Mouse (Mus musculus) CH12.LX (cell line): ENCODE results near the gene Apmap. TPM values are rescaled to one million over a fixed set of nuclear protein-coding genes. Genes with fewer than 3 reads are reported as not detected.

Experiments used
- DNase-seq: peaks from one replicate; pipeline ENCODE4 v3.0.0-alpha.2; 2013; ENCODE audit errors: extremely low read depth
- H3K27ac ChIP-seq: 2 replicates; pipeline ENCODE4 v1.5.1; 2012; ENCODE audit warnings: low read depth, mild to moderate bottlenecking, control low read depth, moderate library complexity; ENCODE audit not compliant: insufficient read depth
- H3K27me3 ChIP-seq: replicated peaks from 2 replicates; pipeline ENCODE3; 2012; ENCODE audit warnings: inconsistent platforms
- H3K36me3 ChIP-seq, 2 experiments: replicated peaks in 1 of 2; 2 replicates each; pipeline versions ENCODE3 to v1.6.1; 2012; ENCODE audit warnings: inconsistent platforms in 1 of 2, low read length in 1 of 2, mild to moderate bottlenecking in 1 of 2, mixed read lengths in 1 of 2, moderate library complexity in 1 of 2; ENCODE audit not compliant: control insufficient read depth in 1 of 2, insufficient read depth in 1 of 2
- H3K4me1 ChIP-seq, 2 experiments: 2 replicates each; pipeline ENCODE4 v1.6.1; 2012; ENCODE audit warnings: inconsistent platforms in 1 of 2, moderate library complexity in 1 of 2; ENCODE audit not compliant: insufficient read depth in 2 of 2, control insufficient read depth in 1 of 2
- H3K4me2 ChIP-seq: 2 replicates; pipeline ENCODE4 v1.6.1; 2012; ENCODE audit warnings: low read depth, mild to moderate bottlenecking, control low read depth; ENCODE audit not compliant: poor library complexity, insufficient read depth, severe bottlenecking
- H3K4me3 ChIP-seq, 3 experiments: fragments of 150-350 bp in 1 of 3; sonication (generic) in 1 of 3; replicated peaks in 1 of 3; 2 replicates each; pipeline versions ENCODE3 to v1.5.1; 2011 to 2012; ENCODE audit warnings: low read depth in 2 of 3, low read length in 2 of 3, mild to moderate bottlenecking in 2 of 3, moderate library complexity in 2 of 3, control low read depth in 1 of 3, improper control_type of control experiment in 1 of 3, inconsistent platforms in 1 of 3, mixed read lengths in 1 of 3; ENCODE audit not compliant: poor library complexity in 1 of 3
- H3K79me2 ChIP-seq: replicated peaks from 2 replicates; pipeline ENCODE4 v1.6.1; 2012; ENCODE audit warnings: mild to moderate bottlenecking, moderate library complexity; ENCODE audit not compliant: control insufficient read depth, poor library complexity, insufficient read depth, severe bottlenecking; ENCODE audit errors: extremely low read depth
- H3K9ac ChIP-seq: 2 replicates; pipeline ENCODE4 v1.6.1; 2012; ENCODE audit warnings: low read depth, mild to moderate bottlenecking, control low read depth, moderate library complexity; ENCODE audit not compliant: insufficient read depth
- H3K9me3 ChIP-seq: replicated peaks from 2 replicates; pipeline ENCODE3; 2012; ENCODE audit warnings: low read length, inconsistent platforms, mixed read lengths
- BHLHE40 ChIP-seq: IDR thresholded peaks from 2 replicates; pipeline ENCODE4 v1.6.1; 2011; ENCODE audit warnings: mild to moderate bottlenecking, low read depth, low read length, improper control_type of control experiment
- CHD2 ChIP-seq: IDR thresholded peaks from 2 replicates; pipeline ENCODE4 v1.6.1; 2011; ENCODE audit warnings: low read length, improper control_type of control experiment
- CTCF ChIP-seq, 2 experiments: IDR thresholded peaks in 1 of 2; conservative IDR thresholded peaks in 1 of 2; 2 replicates each; pipeline ENCODE4 v1.5.1; 2011 to 2012; ENCODE audit warnings: low read depth in 2 of 2, low read length in 2 of 2, improper control_type of control experiment in 1 of 2, inconsistent platforms in 1 of 2, mild to moderate bottlenecking in 1 of 2, moderate library complexity in 1 of 2
- E2F4 ChIP-seq: IDR thresholded peaks from 2 replicates; pipeline ENCODE4 v1.6.1; 2011; ENCODE audit warnings: low read depth, low read length, improper control_type of control experiment; ENCODE audit not compliant: insufficient replicate concordance
- ELF1 ChIP-seq: IDR thresholded peaks from 2 replicates; pipeline ENCODE4 v1.6.1; 2014; ENCODE audit warnings: low read depth, mild to moderate bottlenecking, inconsistent platforms, low read length, improper control_type of control experiment
- EP300 ChIP-seq: IDR thresholded peaks from 2 replicates; pipeline ENCODE4 v1.6.1; 2011; ENCODE audit warnings: low read length, improper control_type of control experiment
- ETS1 ChIP-seq: conservative IDR thresholded peaks from 2 replicates; pipeline ENCODE4 v1.6.1; 2012; ENCODE audit warnings: low read depth, mild to moderate bottlenecking, inconsistent platforms, low read length, improper control_type of control experiment, moderate library complexity
- GABPA ChIP-seq: IDR thresholded peaks from 2 replicates; pipeline ENCODE4 v1.6.1; 2012; ENCODE audit warnings: low read depth, low read length, improper control_type of control experiment, inconsistent platforms; ENCODE audit not compliant: insufficient replicate concordance
- HCFC1 ChIP-seq: IDR thresholded peaks from 2 replicates; pipeline ENCODE4 v1.6.1; 2012; ENCODE audit warnings: low read depth, mild to moderate bottlenecking, inconsistent platforms, low read length, improper control_type of control experiment
- IRF4 ChIP-seq: IDR thresholded peaks from 2 replicates; pipeline ENCODE4 v1.6.1; 2014; ENCODE audit warnings: low read depth, mild to moderate bottlenecking, inconsistent platforms, low read length, improper control_type of control experiment
- KAT2A ChIP-seq: IDR thresholded peaks from 2 replicates; pipeline ENCODE4 v1.6.1; 2012; ENCODE audit warnings: low read length, improper control_type of control experiment, inconsistent platforms; ENCODE audit not compliant: insufficient replicate concordance
- MAFK ChIP-seq: IDR thresholded peaks from 2 replicates; pipeline ENCODE4 v1.6.1; 2011; ENCODE audit warnings: low read length, improper control_type of control experiment; ENCODE audit not compliant: insufficient replicate concordance
- MAZ ChIP-seq: IDR thresholded peaks from 2 replicates; pipeline ENCODE4 v1.6.1; 2012; ENCODE audit warnings: low read depth, mild to moderate bottlenecking, inconsistent platforms, low read length, improper control_type of control experiment, moderate library complexity
- MEF2A ChIP-seq: IDR thresholded peaks from 2 replicates; pipeline ENCODE4 v1.6.1; 2014; ENCODE audit warnings: low read depth, mild to moderate bottlenecking, inconsistent platforms, low read length, improper control_type of control experiment, borderline replicate concordance
- MXI1 ChIP-seq: IDR thresholded peaks from 2 replicates; pipeline ENCODE4 v1.6.1; 2011; ENCODE audit warnings: mild to moderate bottlenecking, low read depth, low read length, improper control_type of control experiment
- MYC ChIP-seq: IDR thresholded peaks from 2 replicates; pipeline ENCODE4 v1.6.1; 2011; ENCODE audit warnings: low read depth, mild to moderate bottlenecking, improper control_type of control experiment, low read length
- NELFE ChIP-seq: IDR thresholded peaks from 2 replicates; pipeline ENCODE4 v1.6.1; 2011; ENCODE audit warnings: low read depth, low read length, improper control_type of control experiment
- PAX5 ChIP-seq: IDR thresholded peaks from 2 replicates; pipeline ENCODE4 v1.6.1; 2012; ENCODE audit warnings: low read length, inconsistent platforms, mixed read lengths
- POLR2A ChIP-seq: IDR thresholded peaks from 2 replicates; pipeline ENCODE4 v1.6.1; 2011; ENCODE audit warnings: low read depth, mild to moderate bottlenecking, improper control_type of control experiment, low read length
- POLR2AphosphoS2 ChIP-seq: IDR thresholded peaks from 2 replicates; pipeline ENCODE4 v1.6.1; 2011; ENCODE audit warnings: low read depth, low read length, improper control_type of control experiment
- RAD21 ChIP-seq: IDR thresholded peaks from 2 replicates; pipeline ENCODE4 v1.6.1; 2011; ENCODE audit warnings: low read depth, mild to moderate bottlenecking, low read length, improper control_type of control experiment, moderate library complexity
- RCOR1 ChIP-seq: conservative IDR thresholded peaks from 2 replicates; pipeline ENCODE4 v1.6.1; 2012; ENCODE audit warnings: low read depth, mild to moderate bottlenecking, inconsistent platforms, low read length, improper control_type of control experiment
- SIN3A ChIP-seq: IDR thresholded peaks from 2 replicates; pipeline ENCODE4 v1.6.1; 2012; ENCODE audit warnings: low read length, improper control_type of control experiment, inconsistent platforms
- SMC3 ChIP-seq: IDR thresholded peaks from 2 replicates; pipeline ENCODE4 v1.6.1; 2011; ENCODE audit warnings: low read depth, low read length, improper control_type of control experiment
- TCF12 ChIP-seq: IDR thresholded peaks from 2 replicates; pipeline ENCODE4 v1.6.1; 2014; ENCODE audit warnings: low read depth, mild to moderate bottlenecking, inconsistent platforms, low read length, improper control_type of control experiment
- UBTF ChIP-seq: IDR thresholded peaks from 2 replicates; pipeline ENCODE4 v1.6.1; 2012; ENCODE audit warnings: low read depth, mild to moderate bottlenecking, inconsistent platforms, low read length, improper control_type of control experiment, moderate library complexity
- ZC3H11A ChIP-seq: IDR thresholded peaks from 2 replicates; pipeline ENCODE4 v1.6.1; 2012; ENCODE audit warnings: low read depth, mild to moderate bottlenecking, inconsistent platforms, low read length, improper control_type of control experiment
- ZKSCAN1 ChIP-seq: IDR thresholded peaks from 2 replicates; pipeline ENCODE4 v1.6.1; 2012; ENCODE audit warnings: low read depth, inconsistent platforms, low read length, improper control_type of control experiment, borderline replicate concordance
- ZNF384 ChIP-seq: IDR thresholded peaks from 2 replicates; pipeline ENCODE4 v1.6.1; 2012; ENCODE audit warnings: low read depth, low read length, improper control_type of control experiment, inconsistent platforms
- dilution Hi-C: fragments of 300-500 bp; cut with MboI; formaldehyde crosslinking; loops from 2 replicates; pipeline ENCODE4 v1.14.3; 2020; ENCODE audit warnings: low sequenced_read_pairs; ENCODE audit not compliant: extremely low pct_unique_long_range_greater_than_20kb, extremely low pct_ligation_motif_present
- in situ Hi-C: fragments of 300-500 bp; cut with MboI; formaldehyde crosslinking; loops from 3 replicates; pipeline ENCODE4 v1.14.3; 2019; ENCODE audit warnings: low sequenced_read_pairs, low pct_ligation_motif_present, low pct_unique_long_range_greater_than_20kb, mixed read lengths
- polyA plus RNA-seq: library from polyadenylated mRNA; unstranded; fragments of >175 nt; gene quantifications from 2 replicates; pipeline ENCODE4 v1.2.1, GENCODE M21; 2012; ENCODE audit warnings: low read depth; ENCODE audit not compliant: insufficient read length
- total RNA-seq, 2 experiments: library from RNA; depleted of rRNA; stranded (reverse); fragments of 300-350 nt in 1 of 2; fragments of >200 nt in 1 of 2; gene quantifications; 2 replicates each; pipeline ENCODE4 v1.2.3; 2012 to 2014

Gene Apmap
- total and polyA plus RNA-seq, 3 experiments, result 24.5 to 35.6 (median 25.8) TPM

- Histone ChIP-seq H3K9ac (no peak overlapping the region), H3K4me2 (no peak overlapping the region), H3K79me2 (no peaks in the 10 kb centered on the region), H3K4me1 (peaks cover 0 to 39% of the 10 kb centered on the region in 2 experiments; a peak in 2 of 4 replicates), H3K4me3 (no peak overlapping the region)
- dilution Hi-C loops, result no loop called here
- no peak for DNase-seq
- TF ChIP-seq RCOR1, result no peak
- TF ChIP-seq SMC3, result no peak
- no peak for TF ChIP-seq MYC
- no peak for TF ChIP-seq EP300
- no peak for TF ChIP-seq GABPA
- TF ChIP-seq ZKSCAN1, result no peak
- no peak for TF ChIP-seq POLR2A
- no peak for TF ChIP-seq POLR2AphosphoS2
- no peak for TF ChIP-seq ZNF384
- no peak for TF ChIP-seq IRF4
- no peak for TF ChIP-seq SIN3A
- TF ChIP-seq BHLHE40, result no peak
- TF ChIP-seq CHD2, result no peak
- no peak for TF ChIP-seq MAZ
- no peak for TF ChIP-seq KAT2A
- TF ChIP-seq RAD21, result no peak
- TF ChIP-seq MXI1, result no peak
- TF ChIP-seq, all 38 proteins: peak for 0
- in situ Hi-C loops, result loop anchor here (25.0 kb wide), 1 partner anchor 440 kb away; no protein-coding TSS in a partner anchor
- Histone ChIP-seq H3K36me3 (peaks cover 0 to 36% of the 10 kb centered on the region in 2 experiments), H3K27me3 (no peaks in the 10 kb centered on the region), H3K9me3 (no peaks in the 10 kb centered on the region), H3K27ac (no peak overlapping the region)
These were observed 35.9 kb downstream of the Apmap start for GRCm38 (mm10) chr2:150572463-150572862.

DNA sequence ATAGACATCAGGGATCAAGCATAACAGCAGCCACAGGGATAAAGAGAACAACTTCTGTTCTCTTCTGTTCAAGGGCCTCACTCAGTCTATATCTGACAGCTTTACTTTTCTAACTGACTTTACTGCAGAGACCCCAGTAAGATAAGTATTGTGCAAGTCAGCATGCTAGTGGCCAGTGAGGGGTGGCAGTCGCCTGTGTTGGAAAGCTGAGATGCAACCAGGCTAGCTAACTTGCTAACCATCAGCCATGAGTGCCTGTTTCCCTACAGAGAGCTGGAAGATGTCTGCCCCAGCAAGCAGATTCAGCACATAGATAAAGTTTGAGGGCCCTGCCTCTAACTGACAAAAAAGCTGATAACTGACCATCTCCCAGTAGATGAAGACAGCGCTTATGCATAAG lies 37.6 kb downstream of the Apmap start:
- DNase-seq, result no peak
- Histone ChIP-seq H3K79me2 (no peaks in the 10 kb centered on the region), H3K9me3 (no peaks in the 10 kb centered on the region), H3K9ac (peak overlapping the region; percentile 7; the same call in 1 of the 2 replicates), H3K4me3 (peak overlapping the region; percentile 40 to 56 (median 42)), H3K36me3 (peaks cover 0 to 22% of the 10 kb centered on the region in 2 experiments), H3K4me2 (peak overlapping the region; percentile 31), H3K4me1 (peaks cover 0 to 43% of the 10 kb centered on the region in 2 experiments; a peak in 2 of 4 replicates), H3K27me3 (no peaks in the 10 kb centered on the region), H3K27ac (no peak overlapping the region)
- in situ Hi-C loops (loop anchor here (25.0 kb wide), 1 partner anchor 442 kb away; no protein-coding TSS in a partner anchor), dilution Hi-C loops (no loop called here)
- TF ChIP-seq RAD21, result no peak
- TF ChIP-seq ZKSCAN1, result no peak
- TF ChIP-seq EP300, result no peak
- TF ChIP-seq MAFK, result no peak
- TF ChIP-seq MEF2A, result no peak
- no peak for TF ChIP-seq ZNF384
- TF ChIP-seq TCF12, result no peak
- no peak for TF ChIP-seq ELF1
- TF ChIP-seq CTCF (conservative IDR thresholded peaks at IDR 0.05 in 1 of 2, IDR thresholded peaks at IDR 0.05 in 1 of 2; ENCODE audit: low read depth in 2 of 2, low read length in 2 of 2), result no peak
- no peak for TF ChIP-seq POLR2AphosphoS2
- TF ChIP-seq ETS1, result no peak
- TF ChIP-seq NELFE, result no peak
- no peak for TF ChIP-seq E2F4
- no peak for TF ChIP-seq MXI1
- no peak for TF ChIP-seq PAX5
- TF ChIP-seq UBTF, result no peak
- no peak for TF ChIP-seq POLR2A
- TF ChIP-seq RCOR1, result no peak
- no peak for TF ChIP-seq HCFC1
- TF ChIP-seq ZC3H11A, result no peak
